Mouse (Mus musculus) lung, postnatal 0 days (tissue): ENCODE measurements around the gene Grik4.

ENCODE experiments used
- CTCF ChIP-seq: IDR thresholded peaks from 2 replicates; pipeline ENCODE4 v1.5.1; 2016; ENCODE audit warnings: antibody characterized with exemption, mild to moderate bottlenecking
- EP300 ChIP-seq: IDR thresholded peaks from 2 replicates; pipeline ENCODE4 v1.6.1; 2016; ENCODE audit warnings: antibody characterized with exemption, mild to moderate bottlenecking, control low read depth

DNA sequence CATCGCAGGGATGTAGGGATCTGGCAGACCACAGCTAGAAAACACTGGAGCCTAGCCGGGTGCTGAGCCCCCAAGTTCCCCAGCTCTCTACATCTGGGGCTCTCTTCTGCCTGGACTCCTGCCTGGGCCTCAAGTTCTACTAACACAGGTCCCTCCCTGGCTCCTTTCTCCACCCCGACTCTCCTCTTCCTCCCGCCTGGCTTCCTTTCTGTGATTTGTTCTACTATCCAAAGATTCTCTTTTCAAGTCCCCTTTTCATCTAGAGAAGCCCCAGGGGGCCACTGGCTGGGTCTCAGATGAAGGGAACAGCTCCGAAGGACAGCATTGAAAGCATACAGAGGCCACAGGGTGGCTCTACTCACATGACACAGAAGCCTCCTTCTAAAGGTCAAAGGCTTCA is 151.9 kb downstream of the Grik4 start:
- TF ChIP-seq CTCF (no peak), EP300 (no peak)
